Mouse (Mus musculus): ENCODE measurements around the gene Atp5d.

Gene Atp5d

DNA sequence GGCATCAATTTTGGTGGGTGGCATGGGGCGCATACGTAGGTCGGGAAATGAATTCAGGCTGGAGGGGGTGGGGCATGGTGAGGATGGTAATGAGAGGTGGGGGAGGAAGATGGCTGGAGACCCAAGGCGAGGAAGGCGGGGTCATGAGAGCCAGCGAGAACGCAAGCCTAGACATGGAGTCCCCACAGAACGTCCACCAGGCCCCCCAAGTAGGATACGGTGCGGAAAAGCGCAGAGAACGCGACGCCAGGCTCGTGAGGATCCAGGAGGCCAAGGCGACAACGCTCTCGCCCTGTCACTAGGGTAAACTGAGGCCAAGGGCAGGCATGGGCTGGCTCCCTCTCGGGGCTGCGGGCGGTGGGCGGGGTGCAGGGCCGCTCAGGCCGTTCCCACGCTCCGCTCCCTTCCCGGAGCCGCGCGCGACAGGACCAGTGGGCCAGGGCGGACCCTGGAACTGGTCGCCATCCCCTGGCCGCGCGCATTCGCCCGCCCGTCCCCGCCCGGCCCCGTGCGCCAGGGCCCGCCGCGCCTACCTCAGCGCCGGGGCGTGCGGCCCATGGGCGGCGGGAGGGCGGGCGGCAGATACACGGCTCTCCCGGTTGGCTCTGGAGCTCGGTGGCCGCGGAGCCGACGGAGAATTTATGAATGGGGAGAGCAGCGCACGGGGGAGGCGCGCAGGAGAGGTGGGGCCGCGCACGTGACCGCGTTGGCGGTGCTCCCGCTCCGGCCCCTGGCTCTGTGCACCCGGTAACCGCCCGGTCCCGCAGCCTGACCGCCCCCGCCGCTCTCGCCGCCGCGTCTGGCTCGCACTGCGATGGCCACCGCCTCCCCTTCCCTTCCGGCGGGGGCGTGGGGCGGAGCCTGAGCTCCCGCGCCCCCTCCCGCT, at the start of gene Atp5d:
Gene Atp5d, plus strand, starts transcription at position 80 of the 886 bp plus-strand sequence.
- DNase-seq (ENCODE audit: low read depth, low spot score): no peak

DNA sequence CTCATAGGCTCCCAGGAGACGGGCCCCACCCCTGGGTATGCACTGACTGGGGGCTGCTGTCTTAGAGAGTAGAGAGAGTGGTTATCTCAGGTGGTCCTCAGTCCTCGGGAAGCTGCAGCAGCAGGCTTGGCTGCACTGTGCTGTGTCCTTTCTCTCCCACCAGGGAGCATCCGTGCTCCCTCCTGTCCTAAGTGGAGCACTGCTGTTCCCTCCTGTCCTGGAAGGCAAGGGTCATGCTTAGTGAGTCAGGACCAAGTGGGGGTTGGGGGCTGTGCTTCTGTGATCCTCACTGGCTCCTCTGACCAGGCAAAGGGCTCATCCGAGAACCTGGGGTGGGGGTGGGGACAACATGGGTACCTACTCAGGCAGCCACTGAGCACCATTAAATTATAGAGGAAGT, 49.3 kb upstream of the Atp5d start:
- DNase-seq (ENCODE audit: low read depth, low spot score): no peak

DNA sequence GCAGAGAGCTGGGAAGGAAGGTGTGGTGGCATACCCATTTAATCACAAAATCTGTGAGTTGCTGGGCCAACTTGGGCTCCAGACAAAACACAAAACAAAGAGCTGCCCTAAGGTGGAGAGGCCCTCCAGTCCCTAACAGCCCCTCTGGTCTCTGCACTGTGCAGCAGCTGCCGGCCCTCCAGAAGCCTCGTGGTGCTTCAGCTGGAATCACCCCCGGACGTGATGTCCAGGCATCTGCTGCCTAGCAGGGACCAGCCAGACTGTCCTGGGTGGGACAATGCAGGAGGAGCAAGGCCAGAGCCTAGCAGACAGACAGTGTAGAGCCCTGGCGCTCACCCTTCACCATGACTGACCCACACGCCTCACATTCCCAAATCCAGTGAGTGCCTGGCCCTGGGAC, 46.9 kb upstream of the Atp5d start:
- DNase-seq (ENCODE audit: low read depth, low spot score): no peak

DNA sequence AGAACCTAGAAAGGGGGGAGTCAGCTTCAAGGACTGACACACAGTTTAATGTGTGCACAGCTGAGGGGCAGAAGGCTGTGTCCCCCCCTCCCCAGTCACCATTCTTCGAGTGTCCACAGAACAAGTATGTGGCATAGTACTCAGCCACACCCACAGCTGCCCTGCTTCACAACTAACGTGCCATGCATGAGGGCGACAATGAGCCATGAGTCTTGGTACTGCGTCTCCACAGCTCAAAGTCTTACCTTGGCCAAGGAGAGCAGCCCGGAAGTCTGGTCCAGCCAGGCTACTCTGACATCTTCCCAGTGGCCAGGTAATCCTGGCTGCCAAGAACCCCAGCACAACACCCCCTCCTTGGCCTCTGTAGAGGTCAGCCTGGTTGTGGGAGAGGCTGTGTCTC, 45.7 kb upstream of the Atp5d start:
- no peak for DNase-seq (ENCODE audit: low read depth, low spot score)

DNA sequence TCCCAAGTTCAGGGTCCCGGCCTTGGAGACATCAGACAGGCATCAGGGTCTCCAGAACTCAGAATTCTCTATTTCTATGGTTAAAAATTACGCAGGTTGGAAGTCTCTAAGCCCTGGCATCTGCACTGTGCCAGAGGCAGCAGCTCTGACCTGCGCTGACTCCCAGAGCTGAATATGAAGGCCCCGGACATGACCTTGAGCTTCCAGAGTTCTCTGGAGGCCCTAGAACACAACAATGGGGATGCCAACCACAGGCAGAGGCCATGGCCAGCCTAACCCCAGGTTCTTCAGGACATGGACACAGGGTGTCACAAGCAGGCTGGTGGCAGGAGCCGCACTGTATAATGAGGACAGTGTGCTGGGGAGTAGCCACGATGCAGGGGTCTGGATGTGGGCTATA, 44.3 kb upstream of the Atp5d start:
- no peak for DNase-seq (ENCODE audit: low read depth, low spot score)

DNA sequence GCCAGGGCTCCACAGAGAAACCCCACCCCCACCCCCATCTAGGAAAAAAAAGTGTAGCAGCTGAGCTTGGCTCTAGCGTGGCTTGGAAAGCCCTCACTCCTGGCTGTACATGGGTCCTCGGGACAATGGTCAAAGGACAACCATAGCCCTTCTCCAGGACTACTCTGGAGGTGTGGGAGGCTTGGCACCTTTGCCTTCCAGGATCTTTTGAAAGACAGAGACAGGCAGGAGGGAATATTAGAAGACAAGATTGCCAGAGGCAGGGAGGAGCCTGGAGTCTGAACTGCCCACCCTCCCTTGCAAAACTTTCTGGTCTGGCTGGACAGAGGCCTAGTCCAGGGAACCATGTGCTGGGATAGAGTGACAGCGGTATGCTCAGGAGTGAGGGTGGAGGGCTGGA, 43.7 kb upstream of the Atp5d start:
- DNase-seq (ENCODE audit: low read depth, low spot score): no peak

DNA sequence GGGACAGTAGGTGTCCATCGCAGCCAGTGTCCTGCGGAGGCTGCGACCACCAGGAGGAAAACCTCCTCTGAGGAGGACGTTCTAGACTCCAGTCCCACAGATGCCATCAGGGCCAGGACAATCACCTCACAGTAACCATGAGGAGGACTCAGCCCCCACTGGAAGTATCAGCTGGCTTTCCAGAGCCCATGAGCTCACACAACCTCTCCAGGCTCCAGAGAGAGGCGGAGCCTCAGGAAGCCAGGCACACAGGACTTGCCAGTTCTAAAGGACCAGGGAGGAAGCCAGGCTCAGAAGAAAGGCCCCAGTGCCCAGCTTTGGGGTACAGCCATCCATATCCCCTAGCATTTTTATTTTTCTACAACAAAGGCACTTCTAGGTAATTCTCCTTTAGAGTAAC, 42.9 kb upstream of the Atp5d start:
- DNase-seq (ENCODE audit: low read depth, low spot score): no peak

DNA sequence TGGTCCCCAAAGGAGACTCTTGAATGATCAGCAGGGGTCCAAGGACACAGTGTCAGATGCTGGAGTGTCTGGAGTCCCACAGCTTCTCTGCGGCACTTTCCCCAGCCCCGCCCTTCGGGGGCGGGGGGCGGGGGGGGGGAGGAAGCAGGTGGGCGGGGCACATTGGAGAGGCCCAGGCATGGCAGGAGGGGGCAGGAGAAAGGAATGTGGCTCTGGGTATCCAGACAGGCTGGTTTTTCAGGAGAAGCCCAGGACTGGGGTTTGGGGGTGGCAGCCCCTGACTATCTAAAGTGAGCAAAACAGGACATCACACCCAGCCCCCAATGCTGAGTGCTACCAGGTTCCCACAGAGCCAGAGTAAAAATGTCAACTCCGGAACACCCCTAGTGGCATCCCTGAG, 41.2 kb upstream of the Atp5d start:
- DNase-seq (ENCODE audit: low read depth, low spot score): no peak

DNA sequence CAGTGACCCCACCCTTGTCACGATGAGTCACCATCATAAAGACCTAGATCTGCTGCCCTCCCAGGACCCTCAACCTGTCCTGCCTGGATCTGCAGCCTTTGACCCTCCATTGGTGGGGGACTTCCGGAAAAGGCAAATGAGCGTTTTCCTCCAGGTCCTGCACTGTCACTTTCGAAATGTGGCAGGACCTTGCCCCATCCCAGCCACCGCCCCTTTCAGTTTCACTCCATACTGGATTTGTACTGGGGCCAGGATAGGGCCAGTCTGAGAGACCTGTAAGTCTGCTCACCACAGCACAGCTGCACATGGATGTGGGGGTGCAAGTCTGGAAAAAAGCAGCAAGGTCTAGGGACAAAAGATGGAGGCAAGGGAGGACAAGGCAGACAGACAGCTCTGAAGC, 39.8 kb upstream of the Atp5d start:
- DNase-seq (ENCODE audit: low read depth, low spot score): no peak

DNA sequence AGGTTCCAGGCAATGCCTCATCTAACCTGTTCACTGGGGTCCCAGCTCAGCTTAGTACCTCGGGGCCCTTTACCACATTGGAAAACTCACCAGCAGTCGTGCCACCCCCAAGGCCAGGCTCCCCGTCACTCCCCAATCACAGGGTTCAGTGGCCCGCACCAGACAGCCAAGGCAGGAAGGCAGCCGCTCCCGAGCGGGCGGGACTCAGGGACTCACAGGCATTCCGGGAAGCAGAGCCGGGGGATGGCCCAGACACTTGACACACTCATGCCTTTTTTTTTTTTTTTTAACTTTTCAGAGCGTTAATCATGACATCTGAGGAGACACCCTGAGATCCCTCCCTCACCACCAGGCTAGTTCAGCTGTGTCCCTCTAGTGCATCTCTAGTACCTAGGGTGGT, 37.5 kb upstream of the Atp5d start:
- DNase-seq (ENCODE audit: low read depth, low spot score): no peak

DNA sequence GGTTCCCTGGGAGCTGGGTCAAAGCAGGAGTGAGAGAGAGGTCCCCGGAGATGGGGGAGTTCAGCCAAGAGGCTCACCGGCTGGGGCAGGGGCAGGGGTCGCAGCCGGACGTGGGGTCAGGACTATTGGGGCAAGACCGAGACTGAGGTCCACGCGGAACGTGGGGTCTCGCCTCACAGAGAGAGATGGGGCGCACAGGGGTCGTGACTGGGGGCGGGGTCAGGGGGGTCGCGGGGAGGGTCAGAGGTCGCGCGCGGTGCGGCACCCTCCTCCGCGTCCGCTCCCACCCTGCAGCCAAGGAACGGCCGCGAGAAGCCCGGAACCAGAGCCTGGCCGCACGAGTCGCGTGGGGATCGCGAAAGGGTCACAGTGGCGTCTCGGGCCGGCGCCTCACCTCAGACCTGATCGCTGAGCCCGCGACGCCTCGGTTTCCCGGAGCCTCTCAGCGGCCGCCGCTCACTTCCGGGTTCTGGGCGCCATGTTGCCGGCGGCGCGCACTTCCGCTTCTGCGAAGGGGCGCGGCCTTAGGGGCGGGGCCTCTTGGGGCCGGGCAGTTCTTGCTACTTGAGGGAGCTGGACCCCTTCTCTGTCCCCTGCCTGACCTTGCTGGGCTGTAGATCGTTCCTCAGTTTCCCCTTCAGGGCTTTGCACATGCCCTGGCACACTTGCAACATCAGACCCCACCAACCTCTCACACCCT, 36.1 kb upstream of the Atp5d start:
- peak; percentile 69 for DNase-seq (ENCODE audit: low read depth, low spot score)

DNA sequence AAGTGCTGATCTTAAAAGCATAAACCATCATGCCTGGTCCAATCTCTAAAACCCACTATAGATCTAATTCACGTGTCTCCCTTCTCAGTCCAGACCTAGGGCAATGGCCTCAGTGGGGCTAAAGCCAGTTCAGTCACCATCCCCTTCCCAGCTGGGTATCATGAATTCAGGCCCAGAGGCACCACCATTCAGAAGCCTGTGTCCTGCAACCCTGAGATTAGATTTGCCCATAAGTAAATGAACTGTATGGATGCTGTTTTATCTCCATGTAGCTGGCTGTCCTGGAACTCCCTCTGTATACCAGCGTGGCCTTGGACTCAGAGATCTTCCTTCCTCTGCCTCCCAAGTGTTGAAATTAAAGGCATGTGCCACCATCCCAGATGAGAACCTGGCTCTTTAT, 35.4 kb upstream of the Atp5d start:
- DNase-seq (ENCODE audit: low read depth, low spot score): no peak

DNA sequence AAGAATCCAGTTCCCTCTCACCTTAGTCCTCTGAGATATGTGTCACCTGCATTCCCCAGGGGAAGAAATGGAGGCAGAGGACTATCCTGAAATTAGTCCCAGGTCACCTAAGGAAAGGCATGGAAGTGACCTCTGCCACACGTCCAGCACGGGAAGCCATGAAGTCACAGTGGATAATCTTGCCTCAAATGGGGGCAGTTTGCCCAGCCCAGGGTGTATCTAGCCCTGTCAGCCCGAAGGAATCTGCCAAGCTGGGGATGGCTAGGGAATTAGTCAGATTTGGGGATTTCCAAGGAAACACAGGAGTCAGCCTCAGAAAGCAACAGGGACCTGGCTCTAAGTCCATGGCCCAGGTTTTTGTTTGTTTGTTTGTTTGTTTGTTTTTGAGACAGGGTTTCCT, 34.3 kb upstream of the Atp5d start:
- no peak for DNase-seq (ENCODE audit: low read depth, low spot score)

DNA sequence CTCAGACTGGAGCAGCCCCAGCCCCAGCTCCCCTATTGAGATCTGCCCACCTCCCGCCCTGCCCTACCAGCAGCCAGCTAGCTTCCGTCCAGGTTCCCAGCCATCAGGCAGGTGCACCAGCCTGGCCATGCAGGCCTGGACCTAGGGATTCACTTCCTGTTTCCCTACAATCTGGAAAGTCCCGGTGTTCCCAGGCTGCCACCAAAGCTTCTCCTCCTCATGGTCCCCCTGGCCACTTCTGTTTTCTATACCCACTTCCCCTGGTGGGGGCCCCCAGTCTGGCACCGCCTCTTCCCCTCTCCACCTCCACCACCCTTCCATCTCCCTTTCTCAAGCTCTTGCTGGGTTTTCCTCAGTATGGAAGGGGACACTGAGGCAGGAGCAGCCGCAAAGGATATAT, 33.0 kb upstream of the Atp5d start, which contains the start of gene Sbno2:
Gene Sbno2, minus strand, starts transcription at position 112 of the 400 bp plus-strand sequence.
- no peak for DNase-seq (ENCODE audit: low read depth, low spot score)

DNA sequence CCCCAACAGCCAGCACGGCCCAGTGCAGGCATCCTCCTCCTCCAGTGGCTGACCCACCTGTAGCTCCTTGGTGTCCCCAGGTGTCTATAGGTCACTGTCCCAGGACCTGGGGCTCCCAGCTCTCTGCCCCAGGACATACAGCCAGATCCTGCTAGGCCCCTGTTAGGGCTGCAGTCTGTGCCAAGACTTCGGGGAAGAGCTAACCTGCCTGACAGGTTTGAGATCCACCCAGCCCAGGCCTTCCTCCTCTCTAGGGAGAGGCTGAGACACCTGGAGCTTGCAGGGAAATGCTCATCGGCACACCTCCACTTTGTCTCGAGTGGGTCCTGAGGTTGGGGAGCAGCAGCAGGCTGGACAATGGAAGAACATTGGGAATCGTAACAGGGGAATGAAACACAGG, 32.5 kb upstream of the Atp5d start:
- DNase-seq (ENCODE audit: low read depth, low spot score): no peak

DNA sequence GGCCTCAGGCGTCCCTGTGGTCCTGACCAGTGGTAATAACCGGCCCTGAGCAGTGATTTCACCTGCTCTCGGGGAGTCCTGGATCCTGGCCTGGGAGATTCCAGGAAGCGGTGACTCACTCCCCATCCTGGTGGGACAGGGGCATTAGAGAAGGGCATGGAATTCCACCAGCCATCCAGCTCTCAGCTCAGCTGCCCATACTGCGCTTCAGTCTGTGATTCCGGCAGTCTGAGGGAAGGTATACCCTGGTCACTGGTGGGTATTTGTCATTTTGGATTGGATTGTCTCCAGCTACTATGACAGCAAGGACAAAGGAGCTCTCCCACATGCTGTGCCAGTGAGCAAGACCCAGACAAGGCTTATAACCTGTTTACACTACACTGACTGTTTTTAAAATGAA, 30.8 kb upstream of the Atp5d start:
- DNase-seq (ENCODE audit: low read depth, low spot score): no peak

DNA sequence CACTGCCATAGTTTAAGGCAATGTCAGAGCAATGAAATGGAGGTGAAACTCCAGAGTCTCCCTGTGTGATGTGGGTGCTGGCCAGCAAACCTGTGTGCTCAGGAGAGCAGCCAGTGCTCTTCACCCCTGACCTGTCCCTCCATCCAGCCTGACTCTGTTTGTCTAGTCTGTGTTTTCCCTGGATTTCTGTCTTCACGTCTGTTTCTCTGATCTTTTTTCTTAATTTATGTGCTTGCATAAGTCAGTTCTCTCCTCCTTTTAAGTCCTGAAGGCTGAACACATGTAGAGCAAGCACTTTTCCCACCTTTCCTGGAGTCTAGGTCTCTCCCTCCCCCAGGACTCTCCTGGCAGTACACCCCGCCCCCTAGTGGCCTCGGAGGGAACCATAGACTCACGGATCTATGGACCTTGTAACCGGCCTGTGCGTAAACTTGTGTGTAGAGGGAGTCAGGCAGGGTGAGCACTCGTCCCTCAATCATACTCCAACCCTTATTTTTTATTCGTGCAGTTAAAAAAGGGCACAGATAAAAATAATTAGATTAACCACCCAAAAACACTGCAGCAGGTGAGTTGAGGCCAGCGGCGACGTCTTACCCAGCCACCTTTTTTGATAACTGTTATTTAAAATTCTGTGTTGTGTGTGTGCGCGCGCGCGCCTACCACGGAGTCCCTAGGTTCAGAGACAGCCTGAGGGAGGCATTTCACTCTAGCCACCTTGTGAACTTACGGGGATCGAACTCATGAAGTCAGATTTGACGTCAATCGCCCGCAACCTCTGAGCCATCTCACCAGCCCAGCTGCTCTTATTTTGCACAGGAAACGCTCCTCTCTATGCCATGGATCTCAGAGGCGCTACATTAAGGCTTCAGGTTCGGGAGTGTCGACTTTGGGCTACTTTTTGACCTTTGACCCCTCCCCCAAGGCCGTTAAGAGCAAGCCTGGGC, 23.8 kb upstream of the Atp5d start:
- peak; percentile 91 for DNase-seq (ENCODE audit: low read depth, low spot score)

DNA sequence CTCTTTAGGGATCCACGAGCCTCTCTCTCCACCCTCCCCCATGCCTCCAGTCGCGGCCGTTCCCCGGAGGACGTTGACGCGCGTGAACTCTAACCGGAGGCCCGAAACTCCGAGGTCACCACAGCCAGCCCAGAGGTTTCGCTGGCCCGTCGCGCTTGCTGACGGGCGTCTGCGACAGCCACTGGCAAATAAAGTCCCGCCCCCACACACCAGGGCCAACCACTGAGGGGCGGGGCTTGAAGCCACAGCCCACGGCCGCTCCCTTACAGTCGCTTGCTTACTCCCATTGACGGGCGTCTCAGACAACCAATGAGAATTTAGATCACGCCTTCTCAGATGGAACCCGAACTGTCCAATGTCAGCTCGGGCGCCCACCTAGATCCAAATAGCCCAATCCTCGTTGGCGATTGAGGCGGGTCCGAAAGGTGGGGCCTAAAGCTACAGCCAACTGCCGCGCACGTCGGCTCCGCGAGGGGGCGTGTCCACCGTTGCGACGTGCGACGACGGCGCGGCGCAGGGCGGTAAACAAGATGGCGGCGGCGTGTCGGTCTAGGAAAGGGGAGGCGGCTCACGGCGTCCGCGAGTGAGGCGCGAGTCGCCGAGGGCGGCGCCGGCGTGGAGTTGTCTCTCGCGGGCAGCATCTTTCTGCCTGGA, 23.0 kb upstream of the Atp5d start, which contains the start of gene Stk11:
Gene Stk11, plus strand, starts transcription at position 514 of the 654 bp plus-strand sequence.
- DNase-seq (ENCODE audit: low read depth, low spot score): peak; percentile 100

DNA sequence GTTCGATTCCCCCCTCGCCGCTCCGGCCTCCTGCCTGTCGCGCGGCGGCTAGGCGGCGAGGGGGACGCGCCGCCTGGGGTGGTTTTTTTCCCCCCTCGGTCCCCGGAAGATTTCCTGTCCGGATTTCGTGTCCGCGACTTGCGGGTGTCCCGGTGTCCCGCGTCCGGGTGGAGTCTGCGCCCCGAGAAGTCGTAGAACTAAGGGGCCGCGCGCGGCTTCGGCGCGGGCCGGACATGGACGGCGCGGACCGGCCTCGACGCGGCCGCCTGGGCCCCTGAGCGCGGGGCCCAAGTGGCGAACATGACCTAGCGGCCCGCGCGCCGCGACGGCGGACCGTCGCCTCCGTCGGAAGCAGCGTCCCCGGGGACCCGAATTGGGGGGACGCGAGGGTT, 22.5 kb upstream of the Atp5d start:
- DNase-seq (ENCODE audit: low read depth, low spot score): no peak

DNA sequence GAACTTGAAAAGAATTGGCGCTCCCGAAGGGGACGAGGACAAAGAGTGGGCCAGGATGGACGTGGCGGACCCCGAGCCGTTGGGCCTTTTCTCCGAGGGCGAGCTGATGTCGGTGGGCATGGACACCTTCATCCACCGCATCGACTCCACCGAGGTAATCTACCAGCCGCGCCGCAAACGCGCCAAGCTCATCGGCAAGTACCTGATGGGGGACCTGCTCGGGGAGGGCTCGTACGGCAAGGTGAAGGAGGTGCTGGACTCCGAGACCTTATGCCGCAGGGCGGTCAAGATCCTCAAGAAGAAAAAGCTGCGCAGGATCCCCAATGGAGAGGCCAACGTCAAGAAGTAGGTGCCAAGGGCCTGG, 21.9 kb upstream of the Atp5d start:
- no peak for DNase-seq (ENCODE audit: low read depth, low spot score)

DNA sequence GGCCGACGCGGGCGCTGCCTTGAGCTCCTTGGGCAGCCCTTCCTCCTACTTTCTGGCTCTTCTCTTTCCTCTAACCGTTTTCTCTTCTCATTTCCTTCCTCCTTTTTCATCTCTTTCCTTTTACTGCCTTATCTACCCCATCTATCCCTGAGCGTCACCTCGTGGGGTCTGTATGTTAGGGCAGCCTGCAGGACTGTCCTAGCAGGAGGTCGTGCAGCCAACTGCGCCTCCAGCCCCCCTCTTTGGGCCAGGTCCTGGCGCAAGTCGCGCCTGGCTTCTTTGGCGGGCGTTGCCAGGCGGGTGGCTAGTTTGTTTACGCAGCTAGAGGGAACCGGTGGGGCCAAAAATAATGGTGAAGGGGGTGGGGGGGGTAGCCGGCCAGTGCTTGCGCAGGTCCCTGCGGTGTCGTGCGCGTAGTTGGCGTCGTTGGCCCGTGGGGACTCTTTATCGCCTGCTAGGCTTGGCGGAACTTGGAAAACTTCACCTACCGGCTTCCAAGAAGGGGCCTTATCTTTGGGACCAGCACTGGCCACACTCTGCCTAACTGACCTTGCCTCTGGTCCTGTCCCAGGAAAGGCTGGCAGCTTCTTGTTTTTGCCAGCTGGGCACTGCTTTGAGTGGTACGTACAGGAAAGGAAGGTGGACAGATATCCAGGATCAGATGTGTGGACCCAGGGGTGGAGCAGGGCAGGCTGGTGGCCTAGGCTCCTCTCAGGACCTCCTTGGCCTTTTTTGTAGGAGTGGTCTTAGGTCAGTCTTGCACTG, 21.3 kb upstream of the Atp5d start:
- DNase-seq (ENCODE audit: low read depth, low spot score): peak; percentile 90
